Comparison of ENCODE assay signal across 22 mouse cellular contexts in genomic region chr11:75658996-75659750, GRCm38 (mm10). TPM values are rescaled to one million over a fixed set of nuclear protein-coding genes. Genes with fewer than 3 reads are reported as not detected.
DNase-seq lines count a peak whose midpoint lies in the region; ATAC-seq and TF ChIP-seq lines count a peak whose summit lies in the region.
"Had no signal": no experiment of that assay in that cellular context is flagged by ENCODE, and none has a peak within 500 bp of the region (broad histone marks: within the 10 kb centered on the region; RNA-seq: fewer than 3 reads in every experiment).

No protein-coding gene starts in this region.

- peaks cover 42% of the 10 kb centered on the region for H3K4me1 ChIP-seq in liver, postnatal 0 days (ENCODE audit: insufficient read depth)

- no peaks in the 10 kb centered on the region for H3K9me3 ChIP-seq in liver, postnatal 0 days (ENCODE audit: low read length)
- H3K9me3 ChIP-seq: forebrain, embryonic 13.5 days; hindbrain, embryonic 10.5 days; limb, embryonic 15.5 days; lung, embryonic 15.5 days had no signal

- no peaks in the 10 kb centered on the region for H3K27me3 ChIP-seq in liver, postnatal 0 days (ENCODE audit: insufficient read depth, low read length)
- H3K27me3 ChIP-seq: limb, embryonic 15.5 days; lung, embryonic 15.5 days had no signal

- no peak overlapping the region for H3K4me2 ChIP-seq in liver, postnatal 0 days (ENCODE audit: low read depth, low read length)
- H3K4me2 ChIP-seq: forebrain, embryonic 13.5 days; limb, embryonic 15.5 days; lung, embryonic 15.5 days had no signal

- whole genome bisulfite sequencing in liver, postnatal 0 days (ENCODE audit: insufficient replicate concordance): 67% methylated on average over 14 of the region's 14 CpGs

- no peak for TF ChIP-seq EP300 in liver, postnatal 0 days (IDR thresholded peaks at IDR 0.05; ENCODE audit: low read depth)

- no peak for ATAC-seq in liver, postnatal 0 days
- ATAC-seq in megakaryocyte, adult 5-6 weeks (ENCODE audit: poor library complexity, severe bottlenecking): peak; percentile 10; the same call in 1 of the 2 replicates
- ATAC-seq: forebrain, embryonic 13.5 days; midbrain, embryonic 16.5 days had no signal

- TF ChIP-seq CTCF in liver, postnatal 0 days (IDR thresholded peaks at IDR 0.05; ENCODE audit: low read depth): no peak

- intact Hi-C loops in heart, postnatal 36 days (cut with DNase I): no loop called here

- peak overlapping the region; percentile 40; the same call in 1 of the 2 replicates for H3K27ac ChIP-seq in liver, postnatal 0 days (ENCODE audit: low read depth)
- H3K27ac ChIP-seq: forebrain, embryonic 13.5 days; hindbrain, embryonic 10.5 days; layer of hippocampus, adult 2 months; limb, embryonic 15.5 days; lung, embryonic 15.5 days had no signal

- H3K9ac ChIP-seq in liver, postnatal 0 days (replicated peaks): no peak overlapping the region
- H3K9ac ChIP-seq: forebrain, embryonic 13.5 days; limb, embryonic 15.5 days; lung, embryonic 15.5 days had no signal

- H3K4me3 ChIP-seq in liver, postnatal 0 days (ENCODE audit: low read depth, low read length): no peak overlapping the region
- H3K4me3 ChIP-seq: forebrain, embryonic 13.5 days; hindbrain, embryonic 10.5 days; layer of hippocampus, adult 2 months; limb, embryonic 15.5 days; lung, embryonic 15.5 days had no signal

- peaks cover 53% of the 10 kb centered on the region for H3K36me3 ChIP-seq in liver, postnatal 0 days (replicated peaks; ENCODE audit: insufficient read depth, low read length)

- peak; percentile 91 for DNase-seq in heart, adult 11 months
- DNase-seq in heart, postnatal 36 days: no peak
- DNase-seq in liver, postnatal 0 days: no peak
- no peak for DNase-seq in liver
- peak; percentile 40 to 48 for DNase-seq in adrenal gland, postnatal 36 days
- DNase-seq in urinary bladder, adult 2 months (ENCODE audit: low spot score): no peak
- DNase-seq in neural tube, embryonic 10.5 days (ENCODE audit: extremely low spot score, low spot score): no peak
- DNase-seq: B cell, adult 2 months; cerebellum, adult 9-11 months; gastrocnemius, postnatal 36 days; kidney, adult 2 months; kidney, postnatal 14 days; layer of hippocampus, postnatal 36 days; retina, postnatal 1 day; right cerebral cortex, postnatal 4 days had no signal

RNA-seq across cellular contexts. Expression of gene Myo1c, which starts 8.9 kb away (rescaled TPM):
- total RNA-seq in heart, postnatal 36 days (2021): 100 to 1,000 TPM; 110 to 122 TPM
- 19.4 and 22.4 TPM in 2 replicates for polyA plus RNA-seq in liver, postnatal 0 days (2015; fragmentation: Nextera tagmentation; extraction: Ambion mirVana)
- total RNA-seq in adrenal gland, postnatal 36 days (2021): 100 to 1,000 TPM; 155 to 158 TPM
- 21.2 and 28.4 TPM in 2 replicates for total RNA-seq in megakaryocyte, adult 5-6 weeks (2015)
- total RNA-seq in megakaryocyte, adult 5-6 weeks (2017): 25.3 and 29.2 TPM in 2 replicates
- polyA plus RNA-seq in urinary bladder, adult 2 months (2012; rRNA removed): 126 and 135 TPM in 2 replicates

RNA-seq across cellular contexts. Expression of gene Crk, which starts 19.9 kb away (rescaled TPM):
- total RNA-seq in heart, postnatal 36 days (2021): 10 to 100 TPM; 78.4 to 84.2 TPM
- polyA plus RNA-seq in liver, postnatal 0 days (2015; fragmentation: Nextera tagmentation; extraction: Ambion mirVana): 35.0 and 36.0 TPM in 2 replicates
- total RNA-seq in adrenal gland, postnatal 36 days (2021): 100 to 1,000 TPM; 119 TPM
- 52.1 and 54.9 TPM in 2 replicates for total RNA-seq in megakaryocyte, adult 5-6 weeks (2015)
- total RNA-seq in megakaryocyte, adult 5-6 weeks (2017): 50.7 and 56.2 TPM in 2 replicates
- polyA plus RNA-seq in urinary bladder, adult 2 months (2012; rRNA removed): 84.0 and 86.6 TPM in 2 replicates

RNA-seq across cellular contexts. Expression of gene Inpp5k, which starts 28.4 kb away (rescaled TPM):
- total RNA-seq in heart, postnatal 36 days (2021): 10 to 100 TPM; 32.7 to 33.5 TPM
- polyA plus RNA-seq in liver, postnatal 0 days (2015; fragmentation: Nextera tagmentation; extraction: Ambion mirVana): 16.7 TPM in 2 replicates
- total RNA-seq in adrenal gland, postnatal 36 days (2021): 10 to 100 TPM; 27.9 to 48.1 TPM
- 76.2 and 79.9 TPM in 2 replicates for total RNA-seq in megakaryocyte, adult 5-6 weeks (2015)
- total RNA-seq in megakaryocyte, adult 5-6 weeks (2017): 44.5 and 46.5 TPM in 2 replicates
- polyA plus RNA-seq in urinary bladder, adult 2 months (2012; rRNA removed): 61.9 and 68.7 TPM in 2 replicates

Comparison
In these comparisons a context has a peak if more than half of its experiments do, and no peak if none do; other contexts are left out.
1. DNase-seq: peak in heart, adult 11 months (single experiment) and adrenal gland, postnatal 36 days (2 of 2); none in heart, postnatal 36 days (0 of 2), liver, postnatal 0 days (single experiment), liver (single experiment), urinary bladder, adult 2 months (single experiment) and neural tube, embryonic 10.5 days (single experiment).